Mouse (Mus musculus): ENCODE results near the gene Ets2. TPM values are rescaled to one million over a fixed set of nuclear protein-coding genes. Genes with fewer than 3 reads are reported as not detected.
A peak's percentile ranks its signal among the peaks of the same experiment; 100 is the strongest.

Ets2 gene
- polyA plus RNA-seq, 1 experiment from 2014 or later, result 52.0 TPM

DNA sequence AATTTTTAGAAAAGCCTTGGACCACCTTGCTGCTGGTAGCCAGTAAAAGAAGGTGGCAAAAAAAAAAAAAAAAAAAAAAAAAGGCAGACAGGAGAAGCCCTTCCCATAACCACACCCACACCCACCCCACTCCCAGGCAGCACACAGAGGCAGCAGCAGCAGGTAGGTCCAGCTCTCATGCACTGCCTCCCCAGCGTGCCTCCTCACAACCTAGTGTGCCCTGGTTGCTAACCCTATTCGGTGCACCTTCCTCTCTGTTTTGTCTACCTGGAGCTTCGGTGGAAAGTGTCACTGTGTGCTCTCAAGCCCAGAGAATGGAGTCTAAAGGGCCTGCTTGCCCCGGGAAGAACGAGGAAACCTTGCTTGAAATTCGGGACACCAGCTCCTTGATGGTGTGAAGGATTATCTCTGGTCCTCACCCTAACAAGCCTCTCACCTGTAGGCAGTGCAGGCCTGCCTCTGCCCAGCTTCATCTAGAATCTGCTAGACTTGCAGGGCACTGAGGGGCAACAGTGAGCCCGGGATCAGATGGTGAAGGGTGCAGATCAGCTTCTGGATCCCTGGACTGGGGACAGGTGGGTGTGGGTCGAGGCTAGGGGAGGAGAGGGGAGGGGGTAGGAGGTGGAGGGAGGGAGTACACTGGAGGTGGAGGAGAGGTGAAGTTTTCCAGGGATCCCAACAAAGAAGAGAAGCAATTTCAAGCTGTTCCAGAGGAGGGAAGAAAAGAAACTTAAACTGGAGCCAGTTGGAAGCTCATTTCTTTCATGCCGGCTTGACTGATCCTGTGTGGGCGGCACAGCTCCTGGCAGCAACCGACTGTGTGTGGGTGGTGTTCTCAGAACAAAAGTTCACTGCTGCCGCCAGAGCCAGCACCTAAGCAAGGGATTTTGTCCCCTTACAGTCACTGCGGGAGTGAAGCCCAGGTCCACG lies 67.5 kb downstream of the Ets2 start:
- Histone ChIP-seq H3K27me3 (replicated peaks) (0 out of 2 replicates have a peak, but pooled peaks cover 3% of the 10 kb centered on the region), H3K9me3 (replicated peaks) (no peaks in the 10 kb centered on the region), H3K9ac (0 out of 2 replicates have a peak overlapping the region, but pooled peaks have one; percentile 2), H3K4me2 (no peak overlapping the region), H3K27ac (ENCODE audit: poor library complexity, severe bottlenecking) (no peak overlapping the region), H3K4me1 (replicated peaks) (peaks cover 14% of the 10 kb centered on the region), H3K4me3 (no peak overlapping the region), H3K36me3 (no peaks in the 10 kb centered on the region)
- ATAC-seq (ENCODE audit: insufficient number of reproducible peaks, low FRiP score), result no peak
- 49% methylated on average over 14 of the region's 14 CpGs for WGBS

DNA sequence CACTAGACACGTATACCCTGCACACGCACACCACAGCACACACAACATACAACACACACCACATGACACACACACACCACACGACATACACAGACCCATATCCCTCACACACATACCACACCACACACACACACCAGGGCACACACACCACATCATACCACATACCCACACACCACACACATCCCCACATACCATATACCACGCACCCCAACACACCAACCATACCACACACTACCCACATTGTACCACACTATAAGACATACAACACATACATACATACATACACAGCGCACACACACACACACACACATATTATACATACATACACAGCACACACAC lies 68.1 kb downstream of the Ets2 start:
- H3K4me1 ChIP-seq (replicated peaks), result peaks cover 14% of the 10 kb centered on the region
- 0 out of 2 replicates have a peak overlapping the region, but pooled peaks have one; percentile 2 for H3K9ac ChIP-seq
- H3K9me3 ChIP-seq (replicated peaks), result no peaks in the 10 kb centered on the region
- ATAC-seq (ENCODE audit: insufficient number of reproducible peaks, low FRiP score), result no peak
- 88% methylated on average over 5 of the region's 5 CpGs for whole genome bisulfite sequencing
- H3K4me2 ChIP-seq, result no peak overlapping the region
- no peak overlapping the region for H3K4me3 ChIP-seq
- H3K27ac ChIP-seq (ENCODE audit: poor library complexity, severe bottlenecking), result no peak overlapping the region
- H3K36me3 ChIP-seq, result no peaks in the 10 kb centered on the region
- H3K27me3 ChIP-seq (replicated peaks), result 0 out of 2 replicates have a peak, but pooled peaks cover 3% of the 10 kb centered on the region

DNA sequence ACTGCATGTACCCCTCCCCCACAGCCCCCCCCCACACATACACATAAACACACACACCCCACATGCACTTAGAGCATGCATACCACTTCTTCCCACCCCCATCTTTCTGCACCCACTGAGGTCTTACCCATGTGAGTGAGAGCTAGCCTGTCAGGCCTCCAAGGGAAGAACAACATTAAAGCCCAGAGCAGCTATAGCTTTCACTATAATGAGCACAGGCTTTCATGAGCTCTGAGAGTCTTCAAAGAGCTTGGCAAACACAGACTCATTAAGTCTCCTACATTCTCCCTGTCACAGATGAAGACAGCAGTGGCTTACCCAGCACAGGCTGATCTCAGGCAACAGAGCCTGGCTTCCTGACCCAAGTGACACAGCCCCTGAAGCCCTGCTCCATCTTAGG lies 68.5 kb downstream of the Ets2 start:
- Histone ChIP-seq H3K4me3 (no peak overlapping the region), H3K9ac (no peak overlapping the region), H3K36me3 (no peaks in the 10 kb centered on the region), H3K27me3 (replicated peaks) (0 out of 2 replicates have a peak, but pooled peaks cover 3% of the 10 kb centered on the region), H3K27ac (ENCODE audit: poor library complexity, severe bottlenecking) (no peak overlapping the region), H3K4me1 (replicated peaks) (peaks cover 15% of the 10 kb centered on the region), H3K9me3 (replicated peaks) (no peaks in the 10 kb centered on the region), H3K4me2 (no peak overlapping the region)
- no peak for ATAC-seq (ENCODE audit: insufficient number of reproducible peaks, low FRiP score)

Other genes with a start within 250 kb of the Ets2 start
- gene Erg, start 115.5 kb upstream of the Ets2 start, polyA plus RNA-seq (2016; fragmentation: Nextera tagmentation; extraction: Ambion mirVana), result 4.5 and 5.4 TPM in 2 replicates